Mouse (Mus musculus): ENCODE data around the gene Kmt5b. TPM values are rescaled to one million over a fixed set of nuclear protein-coding genes. Genes with fewer than 3 reads are reported as not detected.

The Kmt5b gene
- polyA plus RNA-seq, 1 experiment from 2014 or later, result 25.3 TPM

- no peak overlapping the region for H3K27ac ChIP-seq (replicated peaks; ENCODE audit: low read depth, low read length)
- WGBS, result 89% methylated on average over 5 of the region's 5 CpGs
- no peak overlapping the region for H3K4me3 ChIP-seq (ENCODE audit: low read depth, low read length)
- DNase-seq (ENCODE audit: low spot score) (no peak), ATAC-seq (ENCODE audit: insufficient number of reproducible peaks, low FRiP score, low TSS enrichment, low read depth) (no peak)
- H3K9ac ChIP-seq (ENCODE audit: low read length), result no peak overlapping the region
- no peaks in the 10 kb centered on the region for H3K27me3 ChIP-seq (ENCODE audit: control insufficient read depth, insufficient read depth, low read length)
- H3K4me1 ChIP-seq (ENCODE audit: control insufficient read depth, insufficient read depth, low read length), result no peaks in the 10 kb centered on the region
- H3K9me3 ChIP-seq (ENCODE audit: control insufficient read depth, low read length), result no peaks in the 10 kb centered on the region
- no peak overlapping the region for H3K4me2 ChIP-seq (ENCODE audit: low read depth, severe bottlenecking)
- H3K36me3 ChIP-seq (ENCODE audit: control insufficient read depth, insufficient read depth, low read length), result no peaks in the 10 kb centered on the region
Measured at GRCm38 (mm10) chr19:3840685-3841084, 73.5 kb downstream of the Kmt5b start.

GRCm38 (mm10) chr19:3842359-3843148 is 75.3 kb downstream of the Kmt5b start:
- Histone ChIP-seq H3K4me3 (ENCODE audit: low read depth, low read length) (no peak overlapping the region), H3K4me2 (ENCODE audit: low read depth, severe bottlenecking) (no peak overlapping the region), H3K9ac (ENCODE audit: low read length) (no peak overlapping the region), H3K36me3 (ENCODE audit: control insufficient read depth, insufficient read depth, low read length) (no peaks in the 10 kb centered on the region), H3K9me3 (ENCODE audit: control insufficient read depth, low read length) (no peaks in the 10 kb centered on the region), H3K27me3 (ENCODE audit: control insufficient read depth, insufficient read depth, low read length) (no peaks in the 10 kb centered on the region), H3K4me1 (ENCODE audit: control insufficient read depth, insufficient read depth, low read length) (no peaks in the 10 kb centered on the region), H3K27ac (replicated peaks; ENCODE audit: low read depth, low read length) (no peak overlapping the region)
- ATAC-seq (ENCODE audit: insufficient number of reproducible peaks, low FRiP score, low TSS enrichment, low read depth) (no peak), DNase-seq (ENCODE audit: low spot score) (no peak)
- WGBS, result 48% methylated on average over 12 of the region's 12 CpGs

- WGBS, result 81% methylated on average over 2 of the region's 2 CpGs
- no peak for ATAC-seq (ENCODE audit: insufficient number of reproducible peaks, low FRiP score, low TSS enrichment, low read depth)
Measured at GRCm38 (mm10) chr19:3843629-3844028, 76.4 kb downstream of the Kmt5b start.

GRCm38 (mm10) chr19:3844836-3845235 is 77.6 kb downstream of the Kmt5b start:
- H3K36me3 ChIP-seq (ENCODE audit: control insufficient read depth, insufficient read depth, low read length), result no peaks in the 10 kb centered on the region
- no peak overlapping the region for H3K4me3 ChIP-seq (ENCODE audit: low read depth, low read length)
- DNase-seq (ENCODE audit: low spot score), result no peak
- H3K27ac ChIP-seq (replicated peaks; ENCODE audit: low read depth, low read length), result no peak overlapping the region
- H3K9me3 ChIP-seq (ENCODE audit: control insufficient read depth, low read length), result no peaks in the 10 kb centered on the region
- H3K9ac ChIP-seq (ENCODE audit: low read length), result no peak overlapping the region
- H3K27me3 ChIP-seq (ENCODE audit: control insufficient read depth, insufficient read depth, low read length), result no peaks in the 10 kb centered on the region
- no peak for ATAC-seq (ENCODE audit: insufficient number of reproducible peaks, low FRiP score, low TSS enrichment, low read depth)
- 92% methylated on average over 1 of the region's 1 CpGs for WGBS
- H3K4me1 ChIP-seq (ENCODE audit: control insufficient read depth, insufficient read depth, low read length), result no peaks in the 10 kb centered on the region
- H3K4me2 ChIP-seq (ENCODE audit: low read depth, severe bottlenecking), result no peak overlapping the region

More at GRCm38 (mm10) chr19:3843629-3844028, 76.4 kb downstream of the Kmt5b start:
- Histone ChIP-seq H3K27me3 (ENCODE audit: control insufficient read depth, insufficient read depth, low read length) (no peaks in the 10 kb centered on the region), H3K4me3 (ENCODE audit: low read depth, low read length) (no peak overlapping the region), H3K4me2 (ENCODE audit: low read depth, severe bottlenecking) (no peak overlapping the region), H3K36me3 (ENCODE audit: control insufficient read depth, insufficient read depth, low read length) (no peaks in the 10 kb centered on the region), H3K27ac (replicated peaks; ENCODE audit: low read depth, low read length) (no peak overlapping the region), H3K4me1 (ENCODE audit: control insufficient read depth, insufficient read depth, low read length) (no peaks in the 10 kb centered on the region), H3K9me3 (ENCODE audit: control insufficient read depth, low read length) (no peaks in the 10 kb centered on the region), H3K9ac (ENCODE audit: low read length) (no peak overlapping the region)
- no peak for DNase-seq (ENCODE audit: low spot score)

GRCm38 (mm10) chr19:3845339-3845738 is 78.1 kb downstream of the Kmt5b start:
- DNase-seq (ENCODE audit: low spot score), result no peak
- Histone ChIP-seq H3K4me3 (ENCODE audit: low read depth, low read length) (no peak overlapping the region), H3K27ac (replicated peaks; ENCODE audit: low read depth, low read length) (no peak overlapping the region), H3K4me2 (ENCODE audit: low read depth, severe bottlenecking) (no peak overlapping the region), H3K9ac (ENCODE audit: low read length) (no peak overlapping the region), H3K9me3 (ENCODE audit: control insufficient read depth, low read length) (no peaks in the 10 kb centered on the region), H3K36me3 (ENCODE audit: control insufficient read depth, insufficient read depth, low read length) (no peaks in the 10 kb centered on the region), H3K4me1 (ENCODE audit: control insufficient read depth, insufficient read depth, low read length) (no peaks in the 10 kb centered on the region), H3K27me3 (ENCODE audit: control insufficient read depth, insufficient read depth, low read length) (no peaks in the 10 kb centered on the region)
- no peak for ATAC-seq (ENCODE audit: insufficient number of reproducible peaks, low FRiP score, low TSS enrichment, low read depth)
- 88% methylated on average over 11 of the region's 11 CpGs for WGBS

- ATAC-seq (ENCODE audit: insufficient number of reproducible peaks, low FRiP score, low TSS enrichment, low read depth) (no peak), DNase-seq (ENCODE audit: low spot score) (no peak)
- Histone ChIP-seq H3K4me3 (ENCODE audit: low read depth, low read length) (no peak overlapping the region), H3K9ac (ENCODE audit: low read length) (no peak overlapping the region), H3K9me3 (ENCODE audit: control insufficient read depth, low read length) (no peaks in the 10 kb centered on the region), H3K4me1 (ENCODE audit: control insufficient read depth, insufficient read depth, low read length) (peaks cover 3% of the 10 kb centered on the region; the same call in 1 of the 2 replicates), H3K27ac (replicated peaks; ENCODE audit: low read depth, low read length) (no peak overlapping the region), H3K4me2 (ENCODE audit: low read depth, severe bottlenecking) (no peak overlapping the region), H3K36me3 (ENCODE audit: control insufficient read depth, insufficient read depth, low read length) (no peaks in the 10 kb centered on the region), H3K27me3 (ENCODE audit: control insufficient read depth, insufficient read depth, low read length) (no peaks in the 10 kb centered on the region)
- 71% methylated on average over 1 of the region's 1 CpGs for WGBS
Measured at GRCm38 (mm10) chr19:3845803-3846406, 78.7 kb downstream of the Kmt5b start.

- Histone ChIP-seq H3K27me3 (ENCODE audit: control insufficient read depth, insufficient read depth, low read length) (no peaks in the 10 kb centered on the region), H3K9ac (ENCODE audit: low read length) (no peak overlapping the region), H3K36me3 (ENCODE audit: control insufficient read depth, insufficient read depth, low read length) (no peaks in the 10 kb centered on the region), H3K4me1 (ENCODE audit: control insufficient read depth, insufficient read depth, low read length) (peaks cover 6% of the 10 kb centered on the region; the same call in 1 of the 2 replicates), H3K9me3 (ENCODE audit: control insufficient read depth, low read length) (no peaks in the 10 kb centered on the region), H3K4me3 (ENCODE audit: low read depth, low read length) (no peak overlapping the region), H3K27ac (replicated peaks; ENCODE audit: low read depth, low read length) (no peak overlapping the region), H3K4me2 (ENCODE audit: low read depth, severe bottlenecking) (no peak overlapping the region)
- WGBS, result 81% methylated on average over 10 of the region's 10 CpGs
- DNase-seq (ENCODE audit: low spot score) (no peak), ATAC-seq (ENCODE audit: insufficient number of reproducible peaks, low FRiP score, low TSS enrichment, low read depth) (no peak)
Measured at GRCm38 (mm10) chr19:3846676-3847604, 79.7 kb downstream of the Kmt5b start.

- Histone ChIP-seq H3K4me1 (ENCODE audit: control insufficient read depth, insufficient read depth, low read length) (peaks cover 6% of the 10 kb centered on the region; the same call in 1 of the 2 replicates), H3K27ac (replicated peaks; ENCODE audit: low read depth, low read length) (no peak overlapping the region), H3K9me3 (ENCODE audit: control insufficient read depth, low read length) (no peaks in the 10 kb centered on the region), H3K4me2 (ENCODE audit: low read depth, severe bottlenecking) (no peak overlapping the region), H3K36me3 (ENCODE audit: control insufficient read depth, insufficient read depth, low read length) (no peaks in the 10 kb centered on the region), H3K4me3 (ENCODE audit: low read depth, low read length) (no peak overlapping the region), H3K27me3 (ENCODE audit: control insufficient read depth, insufficient read depth, low read length) (no peaks in the 10 kb centered on the region), H3K9ac (ENCODE audit: low read length) (no peak overlapping the region)
- WGBS, result 88% methylated on average over 5 of the region's 5 CpGs
- DNase-seq (ENCODE audit: low spot score) (no peak), ATAC-seq (ENCODE audit: insufficient number of reproducible peaks, low FRiP score, low TSS enrichment, low read depth) (no peak)
Measured at GRCm38 (mm10) chr19:3847711-3848110, 80.5 kb downstream of the Kmt5b start.

All from limb, embryonic 11.5 days (tissue).